Mouse (Mus musculus): ENCODE data around the gene Gm37240.
A peak's percentile ranks its signal among the peaks of the same experiment; 100 is the strongest.

Gm37240 gene

GRCm38 (mm10) chr3:85110762-85111161 is 776.6 kb downstream of the Gm37240 start:
- DNase-seq (ENCODE audit: inconsistent age in 2 of 2, low spot score in 1 of 2) = no peak

- no peak for DNase-seq (ENCODE audit: inconsistent age in 2 of 2, low spot score in 1 of 2)
Measured at GRCm38 (mm10) chr3:85109221-85109620, 778.1 kb downstream of the Gm37240 start.

- DNase-seq (ENCODE audit: inconsistent age in 2 of 2, low spot score in 1 of 2) = no peak
Measured at GRCm38 (mm10) chr3:85108396-85108795, 778.9 kb downstream of the Gm37240 start.

GRCm38 (mm10) chr3:85106956-85107355 is 780.4 kb downstream of the Gm37240 start:
- DNase-seq (ENCODE audit: inconsistent age in 2 of 2, low spot score in 1 of 2) = no peak

GRCm38 (mm10) chr3:85104301-85104700 is 783.0 kb downstream of the Gm37240 start:
- DNase-seq (ENCODE audit: inconsistent age in 2 of 2, low spot score in 1 of 2) = no peak

GRCm38 (mm10) chr3:85080882-85081558 is 806.3 kb downstream of the Gm37240 start:
- no peak for DNase-seq (ENCODE audit: inconsistent age in 2 of 2, low spot score in 1 of 2)

- peak; percentile 51 to 88 for DNase-seq (ENCODE audit: inconsistent age in 2 of 2, low spot score in 1 of 2)
Measured at GRCm38 (mm10) chr3:85064113-85064512, 823.2 kb downstream of the Gm37240 start.

GRCm38 (mm10) chr3:85060153-85060552 is 827.2 kb downstream of the Gm37240 start:
- no peak for DNase-seq (ENCODE audit: inconsistent age in 2 of 2, low spot score in 1 of 2)

- DNase-seq (ENCODE audit: inconsistent age in 2 of 2, low spot score in 1 of 2) = no peak
Measured at GRCm38 (mm10) chr3:85057245-85057644, 830.1 kb downstream of the Gm37240 start.

GRCm38 (mm10) chr3:85053526-85053925 is 833.8 kb downstream of the Gm37240 start:
- peak; percentile 58 to 89 for DNase-seq (ENCODE audit: inconsistent age in 2 of 2, low spot score in 1 of 2)

- DNase-seq (ENCODE audit: inconsistent age in 2 of 2, low spot score in 1 of 2) = peak in 1 of 2 experiments; percentile 71
Measured at GRCm38 (mm10) chr3:85052196-85052595, 835.1 kb downstream of the Gm37240 start.

GRCm38 (mm10) chr3:85048569-85048968 is 838.7 kb downstream of the Gm37240 start:
- no peak for DNase-seq (ENCODE audit: inconsistent age in 2 of 2, low spot score in 1 of 2)

GRCm38 (mm10) chr3:85043679-85044218 is 843.6 kb downstream of the Gm37240 start:
- DNase-seq (ENCODE audit: inconsistent age in 2 of 2, low spot score in 1 of 2) = no peak

- DNase-seq (ENCODE audit: inconsistent age in 2 of 2, low spot score in 1 of 2) = no peak
Measured at GRCm38 (mm10) chr3:85042126-85042525, 845.2 kb downstream of the Gm37240 start.

GRCm38 (mm10) chr3:85029141-85029540 is 858.2 kb downstream of the Gm37240 start:
- no peak for DNase-seq (ENCODE audit: inconsistent age in 2 of 2, low spot score in 1 of 2)

- no peak for DNase-seq (ENCODE audit: inconsistent age in 2 of 2, low spot score in 1 of 2)
Measured at GRCm38 (mm10) chr3:85024817-85025705, 862.3 kb downstream of the Gm37240 start.

GRCm38 (mm10) chr3:85024237-85024636 is 863.1 kb downstream of the Gm37240 start:
- no peak for DNase-seq (ENCODE audit: inconsistent age in 2 of 2, low spot score in 1 of 2)

GRCm38 (mm10) chr3:85022800-85023199 is 864.5 kb downstream of the Gm37240 start:
- DNase-seq (ENCODE audit: inconsistent age in 2 of 2, low spot score in 1 of 2) = no peak

- DNase-seq (ENCODE audit: inconsistent age in 2 of 2, low spot score in 1 of 2) = no peak
Measured at GRCm38 (mm10) chr3:85021816-85022215, 865.5 kb downstream of the Gm37240 start.

GRCm38 (mm10) chr3:85020137-85020536 is 867.2 kb downstream of the Gm37240 start:
- DNase-seq (ENCODE audit: inconsistent age in 2 of 2, low spot score in 1 of 2) = no peak

GRCm38 (mm10) chr3:85015667-85016066 is 871.7 kb downstream of the Gm37240 start:
- no peak for DNase-seq (ENCODE audit: inconsistent age in 2 of 2, low spot score in 1 of 2)

- DNase-seq (ENCODE audit: inconsistent age in 2 of 2, low spot score in 1 of 2) = no peak
Measured at GRCm38 (mm10) chr3:85012889-85013288, 874.4 kb downstream of the Gm37240 start.

Measured in adrenal gland, adult (tissue).